Mouse (Mus musculus): ENCODE data around the gene Ten1.

Ten1 gene

DNA sequence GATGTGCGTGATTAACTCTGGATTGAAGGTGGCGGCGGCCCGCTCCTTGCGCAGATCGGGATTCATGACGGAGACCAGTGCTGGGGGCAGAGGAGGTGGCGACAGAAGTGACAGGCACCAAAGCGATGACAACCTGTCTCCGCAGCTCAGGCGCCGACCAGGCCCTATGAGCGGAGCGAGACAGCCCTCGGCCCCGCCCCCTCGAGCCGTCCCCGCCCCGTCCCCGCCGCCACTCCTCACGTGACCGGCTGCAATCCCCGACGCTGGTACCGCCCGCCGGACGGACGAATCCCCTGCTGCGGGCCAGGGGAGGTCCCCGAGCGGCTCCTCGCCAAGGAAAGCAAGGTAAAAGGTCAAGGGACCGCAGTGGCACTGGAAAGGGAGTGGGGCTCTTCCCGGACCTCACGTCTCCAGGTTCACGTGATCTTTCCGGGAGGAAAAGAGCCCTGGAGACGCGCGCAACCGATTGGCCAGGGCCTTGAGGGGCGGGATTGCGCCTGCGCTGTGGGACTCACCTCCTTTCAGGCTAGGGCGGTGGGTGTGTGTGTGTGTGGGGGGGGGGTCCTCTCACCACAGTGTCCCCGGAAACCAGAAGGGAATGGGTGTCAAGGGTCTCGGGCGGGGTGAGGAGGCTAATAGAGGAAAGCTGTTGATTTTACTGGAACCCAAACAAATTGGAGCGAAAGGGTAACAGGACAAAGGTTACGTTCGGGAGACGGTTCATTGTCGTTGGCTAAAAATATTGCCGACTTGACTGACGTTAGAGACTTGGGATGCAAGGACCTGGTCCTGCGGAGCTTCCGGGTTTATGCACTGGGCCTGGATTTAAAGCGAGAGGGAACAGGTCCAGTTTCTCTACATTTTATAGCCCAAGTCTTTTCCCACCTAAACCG is at the start of gene Ten1, which contains the start of gene Acox1:
Ten1 (plus strand) TSS at position 217 of the 893 bp plus-strand sequence.
Acox1 (minus strand) TSS at position 407 of the 893 bp plus-strand sequence.
- peak; percentile 97 for DNase-seq (ENCODE audit: low read depth)

GRCm38 (mm10) chr11:116149341-116149740 is 49.3 kb upstream of the Ten1 start:
- no peak for DNase-seq (ENCODE audit: low read depth)

DNA sequence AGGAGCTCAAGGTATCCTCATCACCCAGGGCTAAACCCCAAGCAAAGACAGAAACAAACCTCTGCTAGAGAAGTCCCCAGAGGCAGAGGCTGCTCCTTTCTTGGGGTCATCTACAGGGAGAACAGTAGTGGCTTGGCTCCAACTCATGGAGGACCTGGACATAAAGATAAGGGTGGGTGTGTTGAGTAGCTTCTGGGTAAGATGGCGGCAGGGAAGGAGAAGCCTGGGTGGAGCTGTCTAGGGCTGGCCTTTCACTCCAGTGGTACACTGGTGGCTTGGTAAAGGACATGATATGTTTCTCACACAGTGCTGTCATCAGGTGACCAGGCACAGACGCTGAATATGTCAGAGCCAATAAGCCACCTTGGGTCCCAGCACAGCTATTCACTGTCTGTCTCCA is 47.7 kb upstream of the Ten1 start:
- DNase-seq (ENCODE audit: low read depth), result no peak

- DNase-seq (ENCODE audit: low read depth), result no peak
Measured at GRCm38 (mm10) chr11:116161312-116161711, 37.3 kb upstream of the Ten1 start.

DNA sequence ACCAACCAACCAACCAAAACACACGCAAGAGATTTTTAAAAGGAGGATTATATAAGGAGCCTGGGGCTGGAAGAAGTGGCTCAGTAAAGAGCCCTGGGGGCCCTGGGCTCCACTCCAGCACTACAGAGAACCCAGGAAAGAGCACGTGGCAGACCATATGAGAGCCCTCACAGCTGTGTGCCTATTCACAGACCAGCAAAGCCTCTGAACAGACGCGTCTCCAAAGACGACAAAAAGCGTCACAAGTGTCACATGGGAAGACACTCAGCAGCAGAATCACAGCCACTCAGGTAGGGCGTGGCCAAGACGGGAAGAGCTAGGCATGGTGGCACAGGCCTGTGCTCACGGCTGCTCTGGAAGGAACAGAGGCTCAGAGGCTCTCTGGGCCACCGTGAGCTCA is 36.5 kb upstream of the Ten1 start:
- no peak for DNase-seq (ENCODE audit: low read depth)

DNA sequence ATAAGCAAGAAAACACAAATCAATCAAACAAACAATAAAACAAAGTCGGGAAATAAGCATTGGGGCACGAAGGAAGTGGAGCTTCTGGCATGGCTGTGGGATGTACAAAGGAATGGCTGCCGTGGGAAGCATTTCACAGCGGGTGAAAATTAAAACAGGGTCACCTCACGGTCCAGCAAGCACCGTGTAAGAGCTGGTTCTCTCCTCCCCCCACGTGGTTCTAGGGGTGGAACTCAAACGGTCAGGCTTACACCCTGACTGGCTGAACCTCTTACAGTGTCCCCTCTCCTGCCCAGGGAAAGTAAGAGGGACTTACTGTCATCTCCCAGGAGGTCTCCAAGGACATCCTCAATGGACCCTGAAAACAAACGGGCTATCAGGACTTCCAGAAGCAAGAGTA is 35.7 kb upstream of the Ten1 start:
- no peak for DNase-seq (ENCODE audit: low read depth)

- DNase-seq (ENCODE audit: low read depth), result peak; percentile 64
Measured at GRCm38 (mm10) chr11:116167232-116167631, 31.4 kb upstream of the Ten1 start.

DNA sequence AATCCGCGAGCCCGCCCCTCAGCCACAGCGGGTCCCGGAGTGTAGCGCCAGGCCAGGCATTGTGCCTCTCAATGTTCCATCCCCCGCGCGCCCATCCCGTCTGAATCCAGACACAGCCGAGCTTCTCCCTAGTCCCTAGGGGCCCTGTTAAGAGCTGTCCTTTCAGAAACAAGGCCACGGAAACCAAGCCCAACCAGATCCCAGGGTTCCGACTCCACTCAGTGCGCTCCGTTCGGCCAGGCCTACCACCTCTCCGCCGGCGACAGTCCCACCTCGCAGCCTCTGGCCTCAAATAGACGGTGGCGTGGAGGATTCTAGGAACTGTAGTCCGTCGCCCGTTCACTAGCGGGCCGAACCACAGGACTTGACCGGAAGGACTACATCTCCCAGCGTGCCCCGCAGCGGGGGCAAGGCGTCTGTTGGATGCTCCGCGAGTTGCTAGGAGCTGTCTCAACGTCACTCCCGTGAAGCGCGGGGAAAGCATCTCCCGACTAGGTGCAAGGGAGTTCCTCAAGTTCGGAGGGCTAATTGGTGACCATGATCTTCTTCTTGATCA is 30.7 kb upstream of the Ten1 start, which contains the start of gene Fbf1:
Fbf1 (minus strand) TSS at position 283 of the 556 bp plus-strand sequence.
- DNase-seq (ENCODE audit: low read depth), result peak; percentile 95

- peak; percentile 57 for DNase-seq (ENCODE audit: low read depth)
Measured at GRCm38 (mm10) chr11:116169214-116169613, 29.4 kb upstream of the Ten1 start.

DNA sequence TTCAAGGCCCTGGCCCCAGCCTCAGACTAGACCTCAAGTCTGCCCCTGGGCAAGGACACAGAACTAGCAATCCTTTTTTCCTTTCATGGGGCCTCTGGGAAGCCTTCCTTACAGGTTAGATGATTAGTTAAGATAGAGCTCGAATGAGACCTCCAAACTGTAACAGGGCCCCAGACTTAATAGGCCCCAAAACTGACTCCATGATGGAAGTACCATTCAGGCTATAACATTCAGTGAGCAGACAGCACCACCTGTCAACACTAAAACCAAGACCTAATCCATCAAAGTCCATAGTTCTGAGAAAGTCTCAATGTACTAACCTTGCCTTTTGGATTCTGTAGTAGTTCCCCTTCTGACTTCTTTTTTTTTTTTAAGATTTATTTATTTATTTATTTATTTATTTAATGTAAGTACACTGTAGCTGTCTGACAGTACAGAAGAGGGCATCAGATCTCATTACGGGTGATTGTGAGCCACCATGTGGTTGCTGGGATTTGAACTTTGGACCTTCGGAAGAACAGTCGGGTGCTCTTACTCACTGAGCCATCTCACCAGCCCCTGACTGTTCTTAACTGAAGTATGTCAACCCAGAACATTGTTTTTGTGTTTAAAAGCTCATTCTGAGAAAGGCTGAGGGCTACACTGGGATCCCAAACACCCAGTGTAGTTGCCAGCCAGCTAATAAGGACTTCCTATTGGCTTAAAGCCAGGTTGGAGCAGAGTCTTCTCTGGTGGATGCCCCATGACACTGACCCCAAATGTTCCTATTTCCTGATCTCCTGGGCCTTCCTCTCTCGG is 28.5 kb upstream of the Ten1 start:
- DNase-seq (ENCODE audit: low read depth), result peak; percentile 58

DNA sequence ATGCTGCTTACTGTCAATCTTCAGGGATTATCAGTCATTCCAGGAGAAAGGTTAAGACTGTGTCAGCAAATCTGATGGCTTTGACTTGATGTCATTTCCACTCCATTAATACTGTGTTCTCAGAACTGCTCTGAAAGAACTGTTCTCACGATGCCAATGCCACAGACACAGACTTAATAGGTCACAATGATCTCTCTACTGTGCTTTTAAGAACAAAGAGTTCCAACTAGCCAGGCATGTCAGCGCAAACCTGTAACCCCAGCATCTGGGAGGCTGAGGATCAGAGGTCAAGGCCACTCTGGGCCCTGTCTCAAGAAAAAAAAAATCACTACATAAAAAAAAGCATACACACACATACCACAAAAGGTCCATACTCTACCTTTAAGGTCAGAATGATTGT is 26.7 kb upstream of the Ten1 start:
- no peak for DNase-seq (ENCODE audit: low read depth)

- peak; percentile 75 for DNase-seq (ENCODE audit: low read depth)
Measured at GRCm38 (mm10) chr11:116174775-116175448, 23.7 kb upstream of the Ten1 start.

DNA sequence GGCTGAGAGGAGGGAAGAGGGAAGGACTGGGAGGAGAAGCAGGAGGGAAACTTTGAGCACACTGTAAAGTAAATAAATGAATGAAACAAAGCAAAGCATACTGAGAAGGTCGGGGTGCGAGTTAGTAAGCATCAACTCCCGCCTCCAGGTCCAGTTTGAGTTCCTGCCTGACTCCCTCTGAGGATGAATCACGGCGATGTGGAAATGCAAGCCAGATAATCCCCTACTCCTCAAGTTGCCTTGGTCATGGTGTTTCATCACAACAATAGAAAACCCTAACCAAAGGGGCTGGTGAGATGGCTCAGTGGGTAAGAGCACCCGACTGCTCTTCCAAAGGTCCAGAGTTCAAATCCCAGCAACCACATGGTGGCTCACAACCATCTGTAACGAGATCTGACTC is 22.6 kb upstream of the Ten1 start:
- DNase-seq (ENCODE audit: low read depth), result peak; percentile 73

DNA sequence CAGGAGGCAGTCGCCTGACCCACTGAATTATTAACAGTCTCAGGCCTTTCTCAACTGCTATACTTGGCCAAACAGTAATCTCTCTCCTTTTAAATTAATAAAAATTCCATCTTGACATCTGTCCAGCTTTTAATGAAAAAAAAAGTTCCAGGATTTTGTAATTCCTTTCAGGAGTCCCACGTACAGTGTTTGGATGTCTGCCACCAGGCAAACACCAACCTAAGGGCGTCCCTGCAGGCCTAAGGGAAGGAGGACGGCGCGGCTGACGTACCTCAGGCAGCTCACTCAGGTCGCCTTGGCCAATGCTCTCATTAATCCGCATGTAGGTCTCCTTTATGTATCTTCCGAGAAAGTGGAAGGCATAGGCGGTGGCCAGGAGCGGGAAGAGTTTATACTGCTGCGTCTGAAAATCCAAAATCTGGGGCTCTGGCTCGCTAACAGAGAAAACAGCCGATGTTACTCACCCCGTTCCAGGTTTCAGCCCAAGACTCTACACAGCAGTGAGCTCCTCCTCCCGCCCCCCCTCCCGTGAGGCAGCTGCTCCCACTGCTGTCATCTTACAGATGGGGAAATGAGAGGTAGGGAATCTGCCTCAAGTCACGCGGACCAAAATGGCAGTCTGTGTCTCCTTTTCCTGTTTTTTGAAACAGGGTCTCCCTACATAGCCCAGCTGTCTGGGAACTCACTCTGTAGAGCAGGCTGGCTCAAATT is 20.1 kb upstream of the Ten1 start:
- no peak for DNase-seq (ENCODE audit: low read depth)

- DNase-seq (ENCODE audit: low read depth), result no peak
Measured at GRCm38 (mm10) chr11:116185836-116186235, 12.8 kb upstream of the Ten1 start.

- DNase-seq (ENCODE audit: low read depth), result no peak
Measured at GRCm38 (mm10) chr11:116186360-116186759, 12.3 kb upstream of the Ten1 start.

GRCm38 (mm10) chr11:116187226-116187930 is 11.3 kb upstream of the Ten1 start:
- no peak for DNase-seq (ENCODE audit: low read depth)

GRCm38 (mm10) chr11:116194619-116195018 is 4.0 kb upstream of the Ten1 start:
- DNase-seq (ENCODE audit: low read depth), result peak; percentile 86

DNA sequence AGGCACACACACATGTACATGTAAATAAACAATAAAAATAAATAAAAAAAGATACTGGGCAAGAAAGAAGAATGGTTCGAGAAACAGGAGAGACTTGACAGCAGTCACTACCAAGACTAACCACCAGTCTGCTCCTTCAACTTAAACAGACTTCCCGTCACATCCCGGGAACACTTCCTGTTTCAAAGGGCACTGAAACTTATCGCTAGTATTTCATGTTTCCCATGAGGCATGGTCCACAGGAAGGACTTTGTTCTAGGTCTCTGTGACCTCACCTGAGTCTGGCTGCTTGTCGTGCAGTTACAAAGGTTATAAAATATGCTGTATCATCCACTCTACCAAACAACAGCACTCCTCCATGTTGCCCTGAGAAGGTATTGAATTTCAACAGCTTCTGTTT is 3.4 kb upstream of the Ten1 start:
- peak; percentile 88 for DNase-seq (ENCODE audit: low read depth)

GRCm38 (mm10) chr11:116196336-116196735 is 2.3 kb upstream of the Ten1 start:
- no peak for DNase-seq (ENCODE audit: low read depth)
